Mouse (Mus musculus) forebrain, embryonic 13.5 days (tissue): ENCODE measurements around the gene Zfp385b. TPM values are rescaled to one million over a fixed set of nuclear protein-coding genes. Genes with fewer than 3 reads are reported as not detected.
A peak's percentile ranks its signal among the peaks of the same experiment; 100 is the strongest.

Experiments
- ATAC-seq: fragments of 200-750 bp; cut with Nextera tagmentation; 2 replicates; pipeline ENCODE4 v1.8.0; 2017
- H3K27ac ChIP-seq: fragments of 300-500 bp; sonication (generic); 2 replicates; pipeline ENCODE4 v1.5.1; 2015; ENCODE audit warnings: inconsistent platforms, mild to moderate bottlenecking, moderate library complexity
- H3K27me3 ChIP-seq: fragments of 300-500 bp; sonication (generic); 2 replicates; pipeline ENCODE4 v1.6.1; 2015; ENCODE audit warnings: mild to moderate bottlenecking, inconsistent platforms
- H3K36me3 ChIP-seq: fragments of 300-500 bp; sonication (generic); 2 replicates; pipeline ENCODE4 v1.6.1; 2015; ENCODE audit warnings: mild to moderate bottlenecking, inconsistent platforms; ENCODE audit not compliant: poor library complexity, severe bottlenecking
- H3K4me1 ChIP-seq: fragments of 300-500 bp; sonication (generic); 2 replicates; pipeline ENCODE4 v1.6.1; 2015; ENCODE audit warnings: inconsistent platforms
- H3K4me2 ChIP-seq: fragments of 300-500 bp; sonication (generic); 2 replicates; pipeline ENCODE4 v1.6.1; 2015; ENCODE audit warnings: inconsistent platforms, mild to moderate bottlenecking, moderate library complexity
- H3K4me3 ChIP-seq: fragments of 300-500 bp; sonication (generic); 2 replicates; pipeline ENCODE4 v1.5.1; 2015; ENCODE audit warnings: mild to moderate bottlenecking, inconsistent platforms
- H3K9ac ChIP-seq: fragments of 300-500 bp; sonication (generic); 2 replicates; pipeline ENCODE4 v1.6.1; 2015; ENCODE audit warnings: mild to moderate bottlenecking, inconsistent platforms
- H3K9me3 ChIP-seq: fragments of 300-500 bp; sonication (generic); replicated peaks from 2 replicates; pipeline ENCODE4 v1.6.1; 2016; ENCODE audit warnings: inconsistent platforms
- WGBS: fragments of 180-500 bp; shearing (Covaris S2); methylation state at CpG from one replicate; pipeline ENCODE4 v1.1.7; 2015; 5-methylcytosine and 5-hydroxymethylcytosine counted together
- polyA plus RNA-seq: library from polyadenylated mRNA; unstranded; fragments of >200 nt; fragmentation: Nextera tagmentation; extraction: Ambion mirVana; gene quantifications from 2 replicates; pipeline ENCODE4 v1.2.1, GENCODE M21; 2015

Zfp385b gene
- polyA plus RNA-seq, 1 experiment from 2014 or later: 4.6 TPM

DNA sequence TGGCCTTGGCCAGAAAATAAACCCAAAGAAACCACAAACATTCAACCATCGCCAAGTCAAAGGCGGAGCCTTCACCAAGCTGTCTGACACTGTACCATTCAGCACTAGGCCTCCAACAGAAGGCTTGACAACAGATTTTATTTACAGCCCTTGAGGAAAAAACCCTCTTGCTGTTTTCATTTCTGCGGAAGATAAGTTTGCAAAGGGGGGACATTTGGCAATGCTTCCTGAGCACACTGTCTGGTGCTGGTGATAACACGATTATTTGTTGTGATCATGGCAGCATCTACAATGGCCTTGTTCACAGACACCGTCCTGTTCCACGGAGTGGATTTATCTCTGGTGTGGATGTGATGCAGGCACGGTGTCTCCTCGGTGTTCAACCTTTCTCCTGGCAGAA lies 317.0 kb downstream of the Zfp385b start:
- Histone ChIP-seq H3K4me3 (no peak overlapping the region), H3K9me3 (no peaks in the 10 kb centered on the region), H3K9ac (no peak overlapping the region), H3K27me3 (no peaks in the 10 kb centered on the region), H3K4me1 (peaks cover 8% of the 10 kb centered on the region), H3K36me3 (no peaks in the 10 kb centered on the region), H3K4me2 (no peak overlapping the region), H3K27ac (no peak overlapping the region)
- 86% methylated on average over 8 of the region's 8 CpGs for WGBS
- ATAC-seq: peak; percentile 56; the same call in 1 of the 2 replicates

DNA sequence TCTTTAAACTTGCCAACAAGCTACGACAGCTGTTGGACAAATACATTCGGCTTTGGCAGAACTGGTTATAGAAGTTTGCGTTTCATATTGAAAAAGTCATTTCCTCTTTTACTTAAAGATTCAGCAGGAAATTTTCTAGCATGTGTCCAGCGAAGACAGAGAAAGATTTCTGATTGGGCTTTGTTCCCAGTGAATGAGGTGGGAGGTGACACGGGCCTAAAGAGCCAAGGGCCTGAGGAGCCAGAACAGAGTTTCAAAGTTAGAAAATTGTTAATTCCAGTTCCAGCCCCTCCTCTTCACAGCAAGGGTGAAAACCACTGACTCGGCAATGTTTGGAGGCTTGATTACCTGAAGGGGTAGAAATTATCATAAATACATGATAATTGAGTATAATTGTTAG lies 319.0 kb downstream of the Zfp385b start:
- no peaks in the 10 kb centered on the region for H3K36me3 ChIP-seq
- no peak for ATAC-seq
- no peak overlapping the region for H3K4me2 ChIP-seq
- H3K27me3 ChIP-seq: no peaks in the 10 kb centered on the region
- H3K9ac ChIP-seq: no peak overlapping the region
- H3K4me1 ChIP-seq: no peaks in the 10 kb centered on the region
- H3K4me3 ChIP-seq: no peak overlapping the region
- WGBS: 35% methylated on average over 6 of the region's 6 CpGs
- no peak overlapping the region for H3K27ac ChIP-seq
- no peaks in the 10 kb centered on the region for H3K9me3 ChIP-seq

DNA sequence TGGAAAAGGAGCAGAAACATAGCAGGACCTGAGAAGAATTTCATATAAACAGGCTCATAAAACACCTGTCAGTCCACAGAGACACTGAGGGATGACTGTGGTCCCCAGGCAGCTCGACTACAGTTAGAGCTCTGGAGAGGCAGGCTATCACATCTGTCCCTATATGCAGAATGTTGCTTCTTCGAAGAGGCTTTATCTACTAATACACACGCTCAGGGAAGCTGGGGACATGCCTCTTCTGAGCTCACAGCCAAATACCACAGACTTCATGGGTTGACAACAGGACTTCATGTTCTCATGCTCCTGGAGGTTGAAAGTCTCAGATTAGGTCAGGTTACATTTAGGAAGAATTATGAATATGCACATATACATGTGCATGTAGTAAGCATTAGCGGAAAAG lies 321.1 kb downstream of the Zfp385b start:
- Histone ChIP-seq H3K4me2 (no peak overlapping the region), H3K9ac (no peak overlapping the region), H3K4me1 (no peaks in the 10 kb centered on the region), H3K27me3 (no peaks in the 10 kb centered on the region), H3K9me3 (no peaks in the 10 kb centered on the region), H3K27ac (no peak overlapping the region), H3K4me3 (no peak overlapping the region), H3K36me3 (no peaks in the 10 kb centered on the region)
- no peak for ATAC-seq
- 90% methylated on average over 4 of the region's 4 CpGs for WGBS

DNA sequence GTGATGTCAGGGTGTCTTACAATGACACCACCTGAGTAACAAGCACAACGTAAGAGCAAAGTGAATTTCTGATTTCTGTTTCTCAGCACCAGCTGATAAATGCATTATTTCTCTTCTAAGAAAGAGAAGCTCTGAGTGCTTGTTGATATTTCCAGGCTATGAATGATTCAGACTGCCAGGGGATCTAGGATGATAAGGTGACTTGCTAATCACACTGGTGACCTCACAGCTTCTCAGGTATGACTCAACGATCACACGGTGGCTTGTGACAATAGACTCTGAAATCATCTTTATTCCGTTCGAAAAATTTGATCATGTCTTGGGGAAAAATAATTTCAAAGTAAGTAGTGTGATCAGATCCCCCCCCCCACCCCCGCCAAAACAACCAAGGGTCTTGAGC lies 321.5 kb downstream of the Zfp385b start:
- no peaks in the 10 kb centered on the region for H3K36me3 ChIP-seq
- no peak overlapping the region for H3K9ac ChIP-seq
- WGBS: 90% methylated on average over 6 of the region's 6 CpGs
- no peak overlapping the region for H3K4me3 ChIP-seq
- H3K4me2 ChIP-seq: no peak overlapping the region
- ATAC-seq: no peak
- no peaks in the 10 kb centered on the region for H3K27me3 ChIP-seq
- H3K27ac ChIP-seq: no peak overlapping the region
- H3K9me3 ChIP-seq: no peaks in the 10 kb centered on the region
- no peaks in the 10 kb centered on the region for H3K4me1 ChIP-seq

DNA sequence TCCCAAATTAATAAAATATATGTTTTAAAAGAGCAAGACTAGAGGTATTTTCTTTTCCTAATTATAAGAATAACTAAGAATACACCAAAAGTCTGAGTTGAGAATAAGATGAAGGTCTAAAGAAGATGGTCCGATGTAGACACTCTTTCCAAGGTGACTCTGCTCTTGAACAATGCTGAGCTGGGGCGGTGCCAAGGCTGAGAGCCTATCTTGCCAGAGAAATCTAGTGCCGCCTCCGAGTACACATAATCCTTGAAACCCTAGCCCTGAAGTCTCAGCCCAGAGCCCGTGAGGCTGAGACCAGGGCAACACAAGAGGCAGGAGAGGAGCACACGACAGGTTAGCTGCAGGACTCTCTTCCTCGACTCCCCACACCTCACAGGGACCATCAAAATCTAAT lies 323.4 kb downstream of the Zfp385b start:
- Histone ChIP-seq H3K4me2 (no peak overlapping the region), H3K9me3 (no peaks in the 10 kb centered on the region), H3K4me1 (no peaks in the 10 kb centered on the region), H3K27ac (no peak overlapping the region), H3K9ac (no peak overlapping the region), H3K4me3 (no peak overlapping the region), H3K36me3 (no peaks in the 10 kb centered on the region), H3K27me3 (no peaks in the 10 kb centered on the region)
- WGBS: 89% methylated on average over 7 of the region's 7 CpGs
- ATAC-seq: no peak

DNA sequence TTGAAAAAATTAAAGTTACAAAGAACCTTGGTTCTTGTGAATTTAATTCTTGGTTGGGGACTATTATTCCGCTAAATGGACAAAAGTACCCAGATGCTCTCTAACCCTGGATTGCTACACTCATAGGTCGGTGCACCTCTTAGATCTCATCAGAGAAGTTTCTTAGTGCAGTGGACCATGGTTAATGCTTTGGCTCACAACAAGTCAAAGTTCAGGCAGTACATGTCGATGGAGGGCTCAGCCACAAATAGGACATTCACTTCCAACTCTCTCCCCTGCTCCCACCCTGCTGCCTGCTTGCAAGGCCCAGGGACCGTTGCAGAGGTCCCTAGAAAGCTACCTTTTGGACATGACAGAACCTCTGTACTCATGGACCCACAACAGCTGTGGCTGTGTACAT lies 324.1 kb downstream of the Zfp385b start:
- no peak overlapping the region for H3K4me3 ChIP-seq
- H3K36me3 ChIP-seq: no peaks in the 10 kb centered on the region
- no peak overlapping the region for H3K27ac ChIP-seq
- no peaks in the 10 kb centered on the region for H3K9me3 ChIP-seq
- no peak overlapping the region for H3K4me2 ChIP-seq
- WGBS: 78% methylated on average over 4 of the region's 4 CpGs
- no peak for ATAC-seq
- no peaks in the 10 kb centered on the region for H3K27me3 ChIP-seq
- no peaks in the 10 kb centered on the region for H3K4me1 ChIP-seq
- no peak overlapping the region for H3K9ac ChIP-seq

DNA sequence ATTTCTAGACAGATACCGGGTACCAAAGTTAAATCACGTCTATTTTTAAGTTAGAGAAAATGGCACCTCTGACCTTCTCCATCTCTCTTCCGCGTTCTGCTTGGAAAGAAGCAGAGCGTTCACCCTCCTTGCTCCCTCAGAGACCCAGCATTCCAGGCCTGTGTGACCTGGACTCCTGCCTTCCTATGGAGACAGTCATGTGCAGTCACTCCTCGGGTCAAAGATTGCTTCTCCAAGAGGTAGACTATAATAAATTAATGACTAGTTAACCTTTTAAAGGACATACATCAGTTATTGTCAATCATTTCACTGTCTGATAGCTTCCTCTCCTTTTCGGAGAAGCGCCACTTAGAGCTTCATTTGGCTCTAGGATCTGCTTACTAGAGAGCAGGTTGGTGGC lies 325.7 kb downstream of the Zfp385b start:
- H3K36me3 ChIP-seq: no peaks in the 10 kb centered on the region
- no peak overlapping the region for H3K27ac ChIP-seq
- H3K9me3 ChIP-seq: no peaks in the 10 kb centered on the region
- 90% methylated on average over 8 of the region's 8 CpGs for WGBS
- H3K27me3 ChIP-seq: no peaks in the 10 kb centered on the region
- H3K4me3 ChIP-seq: no peak overlapping the region
- no peaks in the 10 kb centered on the region for H3K4me1 ChIP-seq
- no peak overlapping the region for H3K4me2 ChIP-seq
- no peak overlapping the region for H3K9ac ChIP-seq
- ATAC-seq: no peak

DNA sequence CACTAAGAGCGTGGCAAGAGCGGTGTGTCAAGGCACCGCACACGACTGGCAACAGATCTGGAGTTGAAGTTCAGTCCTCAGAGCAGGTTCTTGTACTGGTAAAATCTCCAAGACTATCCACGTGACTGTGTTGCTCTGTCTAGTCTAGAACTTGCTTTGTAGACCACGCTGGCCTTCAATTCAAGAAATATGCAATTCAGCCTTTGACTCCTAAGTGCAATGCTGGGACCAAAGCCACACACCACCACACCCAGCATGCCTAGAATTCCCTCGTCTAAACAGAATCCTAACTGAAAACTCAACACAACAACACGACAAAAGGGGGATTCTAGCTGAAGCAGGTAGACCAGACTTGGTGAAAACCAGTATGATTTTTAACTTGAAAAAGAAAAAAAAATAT lies 332.3 kb downstream of the Zfp385b start:
- Histone ChIP-seq H3K4me3 (no peak overlapping the region), H3K27me3 (no peaks in the 10 kb centered on the region), H3K9ac (no peak overlapping the region), H3K4me2 (no peak overlapping the region), H3K9me3 (no peaks in the 10 kb centered on the region), H3K27ac (no peak overlapping the region), H3K36me3 (no peaks in the 10 kb centered on the region), H3K4me1 (no peaks in the 10 kb centered on the region)
- ATAC-seq: no peak
- 91% methylated on average over 8 of the region's 8 CpGs for WGBS

DNA sequence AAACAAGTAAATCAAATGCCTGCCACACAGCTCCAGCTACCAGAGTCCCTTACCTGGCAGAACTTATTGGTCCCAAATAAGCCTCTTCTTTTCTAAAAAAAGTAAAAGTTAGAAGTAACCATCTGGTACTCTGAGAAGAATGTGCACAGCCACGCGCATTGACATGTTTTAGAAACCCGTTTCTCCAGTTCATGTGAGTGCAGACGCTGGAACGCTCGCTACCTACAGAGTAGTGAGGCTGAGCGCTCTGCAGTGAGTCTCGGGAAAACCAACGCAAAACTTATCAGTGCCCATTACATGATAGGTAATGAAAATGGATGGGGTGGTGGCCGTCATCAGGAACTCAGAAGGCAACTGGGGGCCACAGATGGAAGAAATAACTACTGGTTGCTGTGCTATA lies 338.2 kb downstream of the Zfp385b start:
- H3K36me3 ChIP-seq: no peaks in the 10 kb centered on the region
- H3K27ac ChIP-seq: no peak overlapping the region
- no peak for ATAC-seq
- H3K9me3 ChIP-seq: no peaks in the 10 kb centered on the region
- 93% methylated on average over 10 of the region's 10 CpGs for WGBS
- no peaks in the 10 kb centered on the region for H3K27me3 ChIP-seq
- no peak overlapping the region for H3K4me3 ChIP-seq
- H3K4me2 ChIP-seq: no peak overlapping the region
- H3K9ac ChIP-seq: no peak overlapping the region
- no peaks in the 10 kb centered on the region for H3K4me1 ChIP-seq

DNA sequence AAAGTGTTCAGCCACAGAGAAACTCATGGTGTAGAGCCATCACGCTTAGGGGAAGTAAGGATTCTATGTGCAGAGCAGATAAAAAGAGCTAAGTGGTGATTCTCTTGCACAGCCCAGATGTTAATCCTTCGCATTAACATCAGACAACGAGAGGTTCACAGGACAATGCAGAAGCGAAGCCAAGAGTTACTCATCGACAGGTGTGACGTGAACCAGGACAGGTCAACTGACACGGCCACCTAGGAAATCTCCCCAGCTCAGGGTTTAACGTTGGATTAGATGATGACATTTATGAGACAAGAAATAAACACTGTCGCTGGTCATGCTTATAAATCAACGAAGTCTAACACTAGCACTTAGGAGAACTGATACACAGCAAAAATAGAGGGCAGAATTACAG lies 341.9 kb downstream of the Zfp385b start:
- no peak for ATAC-seq
- Histone ChIP-seq H3K27me3 (no peaks in the 10 kb centered on the region), H3K36me3 (no peaks in the 10 kb centered on the region), H3K4me2 (no peak overlapping the region), H3K27ac (no peak overlapping the region), H3K4me3 (no peak overlapping the region), H3K9ac (no peak overlapping the region), H3K4me1 (no peaks in the 10 kb centered on the region), H3K9me3 (peaks cover 8% of the 10 kb centered on the region; the same call in 1 of the 2 replicates)
- 91% methylated on average over 10 of the region's 10 CpGs for WGBS

DNA sequence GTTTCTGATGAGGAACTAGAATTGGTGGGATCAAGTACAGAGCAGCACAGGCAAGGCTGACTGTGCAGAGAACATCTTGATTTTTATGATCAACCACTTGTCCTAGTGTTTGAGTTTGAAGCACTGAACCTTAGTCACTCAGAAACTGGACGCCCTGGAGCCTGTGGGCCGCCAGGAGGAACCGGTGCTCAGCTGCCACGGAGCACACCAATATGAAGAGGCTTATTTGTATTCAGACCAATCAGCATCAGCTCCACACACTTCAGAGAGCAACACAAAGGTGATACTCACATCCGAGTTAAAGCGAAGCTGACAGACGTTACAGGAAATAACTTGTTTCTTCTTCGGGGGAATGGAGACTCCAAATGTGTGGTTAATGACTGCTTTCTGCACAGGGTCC lies 343.0 kb downstream of the Zfp385b start:
- no peak overlapping the region for H3K9ac ChIP-seq
- no peak overlapping the region for H3K4me2 ChIP-seq
- H3K27me3 ChIP-seq: no peaks in the 10 kb centered on the region
- no peak for ATAC-seq
- H3K4me1 ChIP-seq: no peaks in the 10 kb centered on the region
- peaks cover 8% of the 10 kb centered on the region; the same call in 1 of the 2 replicates for H3K9me3 ChIP-seq
- H3K27ac ChIP-seq: no peak overlapping the region
- no peaks in the 10 kb centered on the region for H3K36me3 ChIP-seq
- WGBS: 90% methylated on average over 8 of the region's 8 CpGs
- H3K4me3 ChIP-seq: no peak overlapping the region

DNA sequence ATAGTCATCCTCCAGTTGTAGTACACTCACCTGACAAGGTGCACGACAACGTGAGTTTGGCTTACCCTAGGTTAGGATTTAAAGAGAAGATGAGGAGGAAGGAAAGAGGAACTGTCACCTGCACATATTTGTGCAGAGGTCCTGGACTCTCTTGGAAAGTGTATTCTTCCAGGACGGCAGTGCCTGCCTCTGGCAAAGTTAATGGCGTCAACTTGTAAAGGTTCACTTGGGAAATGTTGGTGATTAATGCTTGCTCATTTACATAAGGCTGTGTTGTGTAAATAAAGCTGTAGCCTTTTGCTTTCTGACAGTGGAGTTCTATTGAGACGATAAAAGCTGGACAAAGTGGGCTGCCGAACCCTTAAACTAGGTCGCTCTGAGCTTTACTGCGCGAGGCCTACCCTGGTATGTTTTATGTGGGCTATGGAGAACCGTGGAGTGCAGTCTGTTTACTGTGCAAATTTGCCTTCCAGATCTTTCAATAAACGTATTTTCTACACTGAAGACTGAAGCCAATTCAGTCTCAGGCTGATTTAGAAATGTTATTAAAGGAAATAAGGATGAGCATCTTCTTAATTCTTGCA lies 347.1 kb downstream of the Zfp385b start:
- H3K4me1 ChIP-seq: no peaks in the 10 kb centered on the region
- no peaks in the 10 kb centered on the region for H3K36me3 ChIP-seq
- peaks cover 8% of the 10 kb centered on the region; the same call in 1 of the 2 replicates for H3K9me3 ChIP-seq
- H3K27ac ChIP-seq: no peak overlapping the region
- WGBS: 67% methylated on average over 11 of the region's 11 CpGs
- ATAC-seq: no peak
- no peak overlapping the region for H3K4me2 ChIP-seq
- no peaks in the 10 kb centered on the region for H3K27me3 ChIP-seq
- H3K4me3 ChIP-seq: no peak overlapping the region
- H3K9ac ChIP-seq: no peak overlapping the region

DNA sequence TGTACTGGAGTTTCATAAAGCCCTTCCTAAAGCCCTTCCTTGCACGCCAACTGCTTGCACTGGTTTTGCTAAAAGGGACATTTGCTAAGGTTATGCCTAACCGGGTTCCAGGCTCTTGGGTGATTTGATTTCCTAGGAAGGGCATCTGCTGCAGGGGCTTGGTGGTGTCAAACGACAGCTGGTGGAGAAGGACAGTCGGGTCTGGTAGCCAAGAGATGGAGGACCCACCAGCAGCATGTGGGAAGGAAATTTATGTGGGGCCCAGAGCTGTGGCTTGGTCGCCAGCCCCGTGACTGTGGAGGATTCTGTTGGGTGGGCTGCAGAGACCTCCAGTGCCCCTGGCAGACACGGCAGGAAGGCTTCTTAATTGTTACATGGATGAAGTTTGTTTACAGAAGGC lies 348.7 kb downstream of the Zfp385b start:
- Histone ChIP-seq H3K4me2 (no peak overlapping the region), H3K9me3 (peaks cover 8% of the 10 kb centered on the region; the same call in 1 of the 2 replicates), H3K4me1 (no peaks in the 10 kb centered on the region), H3K9ac (no peak overlapping the region), H3K36me3 (no peaks in the 10 kb centered on the region), H3K4me3 (no peak overlapping the region), H3K27me3 (no peaks in the 10 kb centered on the region), H3K27ac (no peak overlapping the region)
- ATAC-seq: no peak
- 82% methylated on average over 7 of the region's 7 CpGs for WGBS
